Mouse (Mus musculus) intestine, embryonic 14.5 days (tissue): Measurements from ENCODE around the gene Rdh5. TPM values are rescaled to one million over a fixed set of nuclear protein-coding genes. Genes with fewer than 3 reads are reported as not detected.

Experiments used
- ATAC-seq: fragments of 200-750 bp; cut with Nextera tagmentation; replicated peaks from 2 replicates; pipeline ENCODE4 v1.8.0; 2017; ENCODE audit warnings: low read depth, moderate number of reproducible peaks, moderate TSS enrichment, moderate library complexity; ENCODE audit not compliant: low FRiP score, low TSS enrichment
- DNase-seq: peaks from one replicate; pipeline ENCODE4 v3.0.0-alpha.2; 2018; ENCODE audit warnings: low spot score
- H3K27ac ChIP-seq: fragments of 300-500 bp; sonication (generic); 2 replicates; pipeline ENCODE4 v1.5.1; 2014; ENCODE audit warnings: low read depth, mild to moderate bottlenecking, control low read depth
- H3K27me3 ChIP-seq: fragments of 300-500 bp; sonication (generic); replicated peaks from 2 replicates; pipeline ENCODE4 v1.6.1; 2014; ENCODE audit warnings: low read length, control low read depth; ENCODE audit not compliant: control insufficient read depth, insufficient read depth
- H3K36me3 ChIP-seq: fragments of 300-500 bp; sonication (generic); 2 replicates; pipeline ENCODE4 v1.6.1; 2014; ENCODE audit warnings: low read length, control low read depth; ENCODE audit not compliant: control insufficient read depth, insufficient read depth
- H3K4me1 ChIP-seq: fragments of 300-500 bp; sonication (generic); replicated peaks from 2 replicates; pipeline ENCODE4 v1.6.1; 2014; ENCODE audit warnings: low read length, control low read depth, mixed read lengths; ENCODE audit not compliant: control insufficient read depth, insufficient read depth
- H3K4me2 ChIP-seq: fragments of 300-500 bp; sonication (generic); 2 replicates; pipeline ENCODE4 v1.6.1; 2014; ENCODE audit warnings: low read length
- H3K4me3 ChIP-seq: fragments of 300-500 bp; sonication (generic); 2 replicates; pipeline ENCODE4 v1.5.1; 2014; ENCODE audit warnings: low read depth, low read length, control low read depth, mixed read lengths
- H3K9ac ChIP-seq: fragments of 300-500 bp; sonication (generic); 2 replicates; pipeline ENCODE4 v1.6.1; 2014; ENCODE audit warnings: mild to moderate bottlenecking, low read length
- H3K9me3 ChIP-seq: fragments of 300-500 bp; sonication (generic); 2 replicates; pipeline ENCODE4 v1.6.1; 2016; ENCODE audit warnings: low read length, control low read depth; ENCODE audit not compliant: control insufficient read depth
- WGBS: fragments of 180-500 bp; shearing (Covaris S2); extraction: QIAGEN DNeasy Blood & Tissue Kit; methylation state at CpG from one replicate; pipeline ENCODE4 v1.1.7; 2014; 5-methylcytosine and 5-hydroxymethylcytosine counted together
- polyA plus RNA-seq: library from polyadenylated mRNA; unstranded; fragments of >200 nt; fragmentation: Nextera tagmentation; extraction: Ambion mirVana; gene quantifications from 2 replicates; pipeline ENCODE4 v1.2.1, GENCODE M21; 2014

Rdh5 gene
- polyA plus RNA-seq, 1 experiment from 2014 or later, result 11.5 TPM

GRCm38 (mm10) chr10:128895437-128895836, 27.3 kb downstream of the Rdh5 start:
- H3K4me1 ChIP-seq, result peaks cover 8% of the 10 kb centered on the region; the same call in 1 of the 2 replicates
- peak; percentile 86 for DNase-seq
- H3K9me3 ChIP-seq, result no peaks in the 10 kb centered on the region
- H3K27me3 ChIP-seq, result peaks cover 19% of the 10 kb centered on the region
- 2% methylated on average over 9 of the region's 9 CpGs for WGBS
- H3K36me3 ChIP-seq, result no peaks in the 10 kb centered on the region
- ATAC-seq, result no peak
- no peak overlapping the region for H3K4me3 ChIP-seq
- H3K9ac ChIP-seq, result no peak overlapping the region
- H3K4me2 ChIP-seq, result peak overlapping the region; percentile 11; the same call in 1 of the 2 replicates
- no peak overlapping the region for H3K27ac ChIP-seq

DNA sequence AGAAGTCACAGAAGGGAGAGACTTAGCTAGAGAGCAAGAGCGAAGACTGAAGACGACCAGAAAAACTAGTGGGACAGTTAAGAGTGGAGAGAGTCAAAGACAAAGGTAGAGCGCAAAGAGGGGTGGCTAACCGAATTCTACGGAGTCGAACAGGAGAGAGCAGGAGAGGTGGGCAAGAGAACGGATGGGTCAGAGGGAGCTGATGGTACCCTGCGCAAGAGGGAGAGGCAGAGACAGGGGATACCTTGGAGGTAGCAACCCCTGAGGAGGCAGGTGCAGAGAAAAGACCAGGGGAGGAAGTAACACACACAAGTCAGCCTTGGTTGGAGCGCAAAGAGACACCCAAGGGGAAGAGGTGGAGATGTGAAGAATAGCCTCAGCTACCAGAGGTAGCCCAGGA, 30.4 kb downstream of the Rdh5 start:
- no peak for ATAC-seq
- H3K36me3 ChIP-seq, result peaks cover 11% of the 10 kb centered on the region; the same call in 1 of the 2 replicates
- peak overlapping the region; percentile 86 for H3K4me2 ChIP-seq
- H3K9me3 ChIP-seq, result no peaks in the 10 kb centered on the region
- 2% methylated on average over 9 of the region's 9 CpGs for WGBS
- peaks cover 19% of the 10 kb centered on the region for H3K27me3 ChIP-seq
- peak overlapping the region; percentile 89 for H3K27ac ChIP-seq
- H3K9ac ChIP-seq, result peak overlapping the region; percentile 74
- H3K4me3 ChIP-seq, result peak overlapping the region; percentile 71
- DNase-seq, result peak; percentile 71
- H3K4me1 ChIP-seq, result peaks cover 26% of the 10 kb centered on the region

- peak; percentile 83 for ATAC-seq
- Histone ChIP-seq H3K9ac (peak within 1 kb of the TSS; percentile 74), H3K4me3 (peak within 1 kb of the TSS; percentile 71), H3K4me2 (peak within 1 kb of the TSS; percentile 86), H3K36me3 (peaks cover 17% of the 10 kb centered on the region), H3K9me3 (no peaks in the 10 kb centered on the region), H3K27me3 (peaks cover 11% of the 10 kb centered on the region), H3K27ac (peak within 1 kb of the TSS; percentile 89), H3K4me1 (peaks cover 26% of the 10 kb centered on the region)
- WGBS, result under 1% methylated on average over 76 of the region's 89 CpGs
- peak; percentile 81 for DNase-seq
Observed at GRCm38 (mm10) chr10:128891296-128892094, 31.2 kb downstream of the Rdh5 start, which contains the start of gene Gdf11. Gene Gdf11 (minus strand): TSS chr10:128891718.

- peak overlapping the region; percentile 74 for H3K9ac ChIP-seq
- peak overlapping the region; percentile 89 for H3K27ac ChIP-seq
- H3K4me2 ChIP-seq, result peak overlapping the region; percentile 86
- peaks cover 22% of the 10 kb centered on the region for H3K4me1 ChIP-seq
- H3K4me3 ChIP-seq, result peak overlapping the region; percentile 71
- peaks cover 25% of the 10 kb centered on the region for H3K36me3 ChIP-seq
- WGBS, result under 1% methylated on average over 40 of the region's 40 CpGs
- ATAC-seq (no peak; the same call in 1 of the 2 replicates), DNase-seq (peak; percentile 70)
- H3K9me3 ChIP-seq, result no peaks in the 10 kb centered on the region
- 0 out of 2 replicates have a peak, but pooled peaks cover 3% of the 10 kb centered on the region for H3K27me3 ChIP-seq
Observed at GRCm38 (mm10) chr10:128890383-128891295, 32.0 kb downstream of the Rdh5 start.

- ATAC-seq, result no peak
- peak overlapping the region; percentile 86 for H3K4me2 ChIP-seq
- no peaks in the 10 kb centered on the region for H3K9me3 ChIP-seq
- H3K4me1 ChIP-seq, result peaks cover 22% of the 10 kb centered on the region
- DNase-seq, result no peak
- H3K36me3 ChIP-seq, result peaks cover 33% of the 10 kb centered on the region
- peak overlapping the region; percentile 71 for H3K4me3 ChIP-seq
- WGBS, result 20% methylated on average over 1 of the region's 2 CpGs
- H3K9ac ChIP-seq, result peak overlapping the region; percentile 74; the same call in 1 of the 2 replicates
- no peak overlapping the region for H3K27ac ChIP-seq
- H3K27me3 ChIP-seq, result 0 out of 2 replicates have a peak, but pooled peaks cover 3% of the 10 kb centered on the region
Observed at GRCm38 (mm10) chr10:128889846-128890245, 32.8 kb downstream of the Rdh5 start.

GRCm38 (mm10) chr10:128888941-128889827, 33.5 kb downstream of the Rdh5 start:
- no peaks in the 10 kb centered on the region for H3K9me3 ChIP-seq
- peaks cover 22% of the 10 kb centered on the region for H3K4me1 ChIP-seq
- H3K4me2 ChIP-seq, result peak overlapping the region; percentile 86
- ATAC-seq (peak; percentile 35), DNase-seq (peak; percentile 62)
- WGBS, result 1% methylated on average over 6 of the region's 7 CpGs
- H3K27me3 ChIP-seq, result 0 out of 2 replicates have a peak, but pooled peaks cover under 1% of the 10 kb centered on the region
- peaks cover 40% of the 10 kb centered on the region for H3K36me3 ChIP-seq
- peak overlapping the region; percentile 6; the same call in 1 of the 2 replicates for H3K9ac ChIP-seq
- H3K4me3 ChIP-seq, result peak overlapping the region; percentile 71
- peak overlapping the region; percentile 38; the same call in 1 of the 2 replicates for H3K27ac ChIP-seq

DNA sequence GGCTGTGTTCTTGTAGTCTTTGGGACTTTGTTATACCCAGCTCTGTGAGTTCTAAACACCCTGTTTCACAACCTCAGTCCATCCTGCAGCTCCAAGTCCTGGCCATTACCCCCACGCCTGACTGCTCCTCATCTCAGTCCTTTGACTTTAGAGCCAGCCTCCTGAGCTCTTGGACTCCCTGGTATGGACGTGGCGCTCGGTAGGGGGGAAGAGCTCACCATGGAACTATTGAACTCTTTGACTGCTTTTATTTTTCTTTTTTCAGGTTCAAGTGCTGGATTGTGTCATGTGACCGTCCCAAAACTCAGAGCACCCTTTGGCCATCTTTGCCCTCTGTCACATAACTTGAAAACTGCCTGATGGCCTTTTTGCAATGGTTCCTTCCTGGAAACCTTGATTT, 40.6 kb downstream of the Rdh5 start:
- no peak overlapping the region for H3K4me2 ChIP-seq
- H3K36me3 ChIP-seq, result peaks cover 44% of the 10 kb centered on the region
- ATAC-seq (no peak), DNase-seq (no peak)
- H3K4me3 ChIP-seq, result no peak overlapping the region
- no peaks in the 10 kb centered on the region for H3K4me1 ChIP-seq
- no peaks in the 10 kb centered on the region for H3K9me3 ChIP-seq
- H3K27me3 ChIP-seq, result no peaks in the 10 kb centered on the region
- no peak overlapping the region for H3K27ac ChIP-seq
- H3K9ac ChIP-seq, result no peak overlapping the region
- 91% methylated on average over 5 of the region's 5 CpGs for WGBS
